Mouse (Mus musculus): ENCODE measurements around the gene Enpp4.
A peak's percentile ranks its signal among the peaks of the same experiment; 100 is the strongest.

Gene Enpp4

GRCm38 (mm10) chr17:44105287-44106138 is at the start of gene Enpp4:
Gene Enpp4, minus strand, starts transcription at chr17:44105809.
- peak; percentile 77 to 86 for DNase-seq (ENCODE audit: low spot score in 2 of 2)

GRCm38 (mm10) chr17:44155204-44155603 is 49.6 kb upstream of the Enpp4 start:
- no peak for DNase-seq (ENCODE audit: low spot score in 2 of 2)

- DNase-seq (ENCODE audit: low spot score in 2 of 2), result no peak
Measured at GRCm38 (mm10) chr17:44153871-44154270, 48.3 kb upstream of the Enpp4 start.

- no peak for DNase-seq (ENCODE audit: low spot score in 2 of 2)
Measured at GRCm38 (mm10) chr17:44151889-44152288, 46.3 kb upstream of the Enpp4 start.

- DNase-seq (ENCODE audit: low spot score in 2 of 2), result no peak
Measured at GRCm38 (mm10) chr17:44151130-44151529, 45.5 kb upstream of the Enpp4 start.

GRCm38 (mm10) chr17:44148109-44148846 is 42.7 kb upstream of the Enpp4 start:
- no peak for DNase-seq (ENCODE audit: low spot score in 2 of 2)

GRCm38 (mm10) chr17:44145806-44146205 is 40.2 kb upstream of the Enpp4 start:
- no peak for DNase-seq (ENCODE audit: low spot score in 2 of 2)

GRCm38 (mm10) chr17:44136863-44137640 is 31.4 kb upstream of the Enpp4 start:
- no peak for DNase-seq (ENCODE audit: low spot score in 2 of 2)

GRCm38 (mm10) chr17:44136018-44136417 is 30.4 kb upstream of the Enpp4 start:
- no peak for DNase-seq (ENCODE audit: low spot score in 2 of 2)

- DNase-seq (ENCODE audit: low spot score in 2 of 2), result no peak
Measured at GRCm38 (mm10) chr17:44134545-44134944, 28.9 kb upstream of the Enpp4 start.

GRCm38 (mm10) chr17:44134106-44134505 is 28.5 kb upstream of the Enpp4 start:
- DNase-seq (ENCODE audit: low spot score in 2 of 2), result no peak

GRCm38 (mm10) chr17:44130429-44130828 is 24.8 kb upstream of the Enpp4 start:
- peak in 1 of 2 experiments; percentile 60 for DNase-seq (ENCODE audit: low spot score in 2 of 2)

- no peak for DNase-seq (ENCODE audit: low spot score in 2 of 2)
Measured at GRCm38 (mm10) chr17:44129092-44129750, 23.6 kb upstream of the Enpp4 start.

- DNase-seq (ENCODE audit: low spot score in 2 of 2), result no peak
Measured at GRCm38 (mm10) chr17:44121366-44122100, 15.9 kb upstream of the Enpp4 start.

GRCm38 (mm10) chr17:44118231-44118630 is 12.6 kb upstream of the Enpp4 start:
- no peak for DNase-seq (ENCODE audit: low spot score in 2 of 2)

GRCm38 (mm10) chr17:44117721-44118120 is 12.1 kb upstream of the Enpp4 start:
- DNase-seq (ENCODE audit: low spot score in 2 of 2), result no peak

- no peak for DNase-seq (ENCODE audit: low spot score in 2 of 2)
Measured at GRCm38 (mm10) chr17:44116584-44116983, 11.0 kb upstream of the Enpp4 start.

- DNase-seq (ENCODE audit: low spot score in 2 of 2), result no peak
Measured at GRCm38 (mm10) chr17:44108331-44108730, 2.7 kb upstream of the Enpp4 start.

GRCm38 (mm10) chr17:44101961-44102360 is 3.6 kb downstream of the Enpp4 start:
- DNase-seq (ENCODE audit: low spot score in 2 of 2), result no peak

- no peak for DNase-seq (ENCODE audit: low spot score in 2 of 2)
Measured at GRCm38 (mm10) chr17:44100906-44101305, 4.7 kb downstream of the Enpp4 start.

- DNase-seq (ENCODE audit: low spot score in 2 of 2), result no peak
Measured at GRCm38 (mm10) chr17:44100486-44100885, 5.1 kb downstream of the Enpp4 start.
